Mouse (Mus musculus) liver, postnatal 0 days (tissue): ENCODE results near the gene Dnm2. TPM values are rescaled to one million over a fixed set of nuclear protein-coding genes. Genes with fewer than 3 reads are reported as not detected.
"Not testable (repeated sequence)": the region's sequence is repeated elsewhere in the genome, so short reads cannot be mapped to it uniquely, and the experiment has no call there.

ENCODE experiments used
- ATAC-seq: fragments of 200-750 bp; cut with Nextera tagmentation; 2 replicates; pipeline ENCODE4 v1.8.0; 2017; ENCODE audit warnings: mild to moderate bottlenecking, moderate library complexity
- DNase-seq: peaks from one replicate; pipeline ENCODE4 v3.0.0-alpha.2; 2016
- H3K27ac ChIP-seq: fragments of 300-500 bp; sonication (generic); 2 replicates; pipeline ENCODE4 v1.5.1; 2014; ENCODE audit warnings: antibody characterized with exemption, moderate library complexity, mild to moderate bottlenecking, low read depth
- H3K27me3 ChIP-seq: fragments of 300-500 bp; sonication (generic); 2 replicates; pipeline ENCODE4 v1.6.1; 2014; ENCODE audit warnings: low read length, control low read depth, mixed read lengths; ENCODE audit not compliant: insufficient read depth
- H3K36me3 ChIP-seq: fragments of 300-500 bp; sonication (generic); replicated peaks from 2 replicates; pipeline ENCODE4 v1.6.1; 2014; ENCODE audit warnings: mild to moderate bottlenecking, control low read depth, low read length, moderate library complexity, mixed read lengths; ENCODE audit not compliant: insufficient read depth
- H3K4me1 ChIP-seq: fragments of 300-500 bp; sonication (generic); 2 replicates; pipeline ENCODE4 v1.6.1; 2014; ENCODE audit warnings: antibody characterized with exemption, mild to moderate bottlenecking, control low read depth; ENCODE audit not compliant: insufficient read depth
- H3K4me2 ChIP-seq: fragments of 300-500 bp; sonication (generic); 2 replicates; pipeline ENCODE4 v1.6.1; 2014; ENCODE audit warnings: low read depth, mild to moderate bottlenecking, low read length, moderate library complexity, mixed read lengths
- H3K4me3 ChIP-seq: fragments of 300-500 bp; sonication (generic); 2 replicates; pipeline ENCODE4 v1.5.1; 2014; ENCODE audit warnings: low read depth, low read length
- H3K9ac ChIP-seq: fragments of 300-500 bp; sonication (generic); replicated peaks from 2 replicates; pipeline ENCODE4 v1.6.1; 2014; ENCODE audit warnings: mild to moderate bottlenecking, moderate library complexity
- H3K9me3 ChIP-seq: fragments of 300-500 bp; sonication (generic); 2 replicates; pipeline ENCODE4 v1.6.1; 2016; ENCODE audit warnings: mild to moderate bottlenecking, control low read depth, low read length, mixed read lengths
- CTCF ChIP-seq: sonication (generic); IDR thresholded peaks from 2 replicates; pipeline ENCODE4 v1.5.1; 2016; ENCODE audit warnings: antibody characterized with exemption, low read depth
- EP300 ChIP-seq: IDR thresholded peaks from 2 replicates; pipeline ENCODE4 v1.6.1; 2016; ENCODE audit warnings: antibody characterized with exemption, low read depth, mild to moderate bottlenecking
- WGBS: fragments of 180-500 bp; shearing (Covaris S2); extraction: QIAGEN DNeasy Blood & Tissue Kit; methylation state at CpG from one replicate; pipeline ENCODE4 v1.1.7; 2014; ENCODE audit not compliant: insufficient replicate concordance; 5-methylcytosine and 5-hydroxymethylcytosine counted together
- polyA plus RNA-seq: library from polyadenylated mRNA; unstranded; fragments of >200 nt; fragmentation: Nextera tagmentation; extraction: Ambion mirVana; gene quantifications from 2 replicates; pipeline ENCODE4 v1.2.1, GENCODE M21; 2015

Dnm2 gene
- polyA plus RNA-seq, 1 experiment from 2014 or later: 35.2 TPM

GRCm38 (mm10) chr9:21456930-21457634 lies 32.4 kb downstream of the Dnm2 start:
- ATAC-seq: no peak
- Histone ChIP-seq H3K9me3 (no peaks in the 10 kb centered on the region), H3K36me3 (peaks cover 37% of the 10 kb centered on the region), H3K9ac (no peak overlapping the region), H3K27ac (peak overlapping the region; percentile 44), H3K4me1 (peaks cover 23% of the 10 kb centered on the region), H3K4me2 (no peak overlapping the region), H3K27me3 (no peaks in the 10 kb centered on the region), H3K4me3 (no peak overlapping the region)
- TF ChIP-seq EP300 (no peak), CTCF (no peak)
- DNase-seq: no peak
- WGBS: 66% methylated on average over 10 of the region's 10 CpGs

GRCm38 (mm10) chr9:21458821-21459220 lies 34.1 kb downstream of the Dnm2 start:
- H3K27me3 ChIP-seq: no peaks in the 10 kb centered on the region
- H3K4me2 ChIP-seq: no peak overlapping the region
- TF ChIP-seq CTCF (no peak), EP300 (no peak)
- H3K9ac ChIP-seq: no peak overlapping the region
- ATAC-seq (no peak), DNase-seq (no peak)
- peaks cover 25% of the 10 kb centered on the region for H3K4me1 ChIP-seq
- H3K4me3 ChIP-seq: no peak overlapping the region
- 91% methylated on average over 3 of the region's 3 CpGs for WGBS
- peaks cover 38% of the 10 kb centered on the region for H3K36me3 ChIP-seq
- H3K27ac ChIP-seq: no peak overlapping the region
- H3K9me3 ChIP-seq: no peaks in the 10 kb centered on the region

GRCm38 (mm10) chr9:21460400-21460940 lies 35.8 kb downstream of the Dnm2 start:
- Histone ChIP-seq H3K4me2 (no peak overlapping the region), H3K27ac (no peak overlapping the region), H3K4me1 (peaks cover 23% of the 10 kb centered on the region), H3K4me3 (no peak overlapping the region), H3K36me3 (peaks cover 39% of the 10 kb centered on the region), H3K27me3 (no peaks in the 10 kb centered on the region), H3K9me3 (no peaks in the 10 kb centered on the region), H3K9ac (no peak overlapping the region)
- TF ChIP-seq EP300: no peak
- no peak for DNase-seq
- WGBS: 87% methylated on average over 3 of the region's 3 CpGs
- no peak for ATAC-seq

- no peak for TF ChIP-seq CTCF
- TF ChIP-seq EP300: peak; percentile 46; the same call in 1 of the 2 replicates
- ATAC-seq (peak; percentile 79), DNase-seq (peak; percentile 41)
- no peak overlapping the region for H3K9ac ChIP-seq
- H3K4me1 ChIP-seq: peaks cover 12% of the 10 kb centered on the region
- H3K4me2 ChIP-seq: no peak overlapping the region
- H3K36me3 ChIP-seq: peaks cover 57% of the 10 kb centered on the region
- no peaks in the 10 kb centered on the region for H3K9me3 ChIP-seq
- no peaks in the 10 kb centered on the region for H3K27me3 ChIP-seq
- peak overlapping the region; percentile 24 for H3K27ac ChIP-seq
- no peak overlapping the region for H3K4me3 ChIP-seq
- 40% methylated on average over 5 of the region's 5 CpGs for WGBS
These were observed 38.5 kb downstream of the Dnm2 start for GRCm38 (mm10) chr9:21463138-21463590.

- WGBS: 71% methylated on average over 3 of the region's 3 CpGs
- Histone ChIP-seq H3K9ac (no peak overlapping the region), H3K27ac (peak overlapping the region; percentile 45), H3K4me1 (peaks cover 12% of the 10 kb centered on the region), H3K36me3 (peaks cover 56% of the 10 kb centered on the region), H3K4me2 (no peak overlapping the region), H3K27me3 (no peaks in the 10 kb centered on the region), H3K4me3 (no peak overlapping the region), H3K9me3 (no peaks in the 10 kb centered on the region)
- TF ChIP-seq CTCF: no peak
- no peak for TF ChIP-seq EP300
- ATAC-seq (0 out of 2 replicates have a peak, but pooled peaks have one; percentile 14), DNase-seq (no peak)
These were observed 39.3 kb downstream of the Dnm2 start for GRCm38 (mm10) chr9:21463766-21464564.

GRCm38 (mm10) chr9:21464565-21464928 lies 39.8 kb downstream of the Dnm2 start:
- not testable (repeated sequence) for ATAC-seq, DNase-seq, H3K9me3 ChIP-seq, H3K27ac ChIP-seq, H3K4me3 ChIP-seq, H3K27me3 ChIP-seq, H3K4me2 ChIP-seq, H3K9ac ChIP-seq
- 89% methylated on average over 7 of the region's 7 CpGs for WGBS
- peaks cover 57% of the 10 kb centered on the region for H3K36me3 ChIP-seq
- H3K4me1 ChIP-seq: peaks cover 12% of the 10 kb centered on the region
